20 mouse cellular contexts compared by ENCODE assay signal in the genomic region with DNA sequence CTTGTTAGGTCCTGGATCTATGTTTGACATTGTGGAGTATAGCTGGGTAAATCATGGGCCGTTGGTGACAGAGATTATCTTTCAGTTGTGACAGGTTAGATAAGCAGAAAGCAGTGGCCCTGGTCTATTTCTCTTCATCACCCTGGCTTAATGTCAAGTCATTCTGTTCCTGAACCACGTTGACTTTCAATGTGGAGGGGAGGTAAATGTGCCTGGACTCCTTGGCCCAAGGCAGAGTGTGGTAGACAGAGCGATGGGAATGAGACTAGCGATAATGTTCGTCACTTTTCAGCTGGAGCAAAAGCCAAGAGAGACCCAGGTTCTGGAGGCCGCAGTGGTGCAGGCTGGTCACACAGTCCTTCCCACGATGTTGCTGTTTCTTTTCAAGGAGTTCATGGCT. TPM values are rescaled to one million over a fixed set of nuclear protein-coding genes. Genes with fewer than 3 reads are reported as not detected.
DNase-seq lines count a peak whose midpoint lies in the region; ATAC-seq and TF ChIP-seq lines count a peak whose summit lies in the region.
"Had no signal": no experiment of that assay in that cellular context is flagged by ENCODE, and none has a peak within 500 bp of the region (broad histone marks: within the 10 kb centered on the region; RNA-seq: fewer than 3 reads in every experiment).

No protein-coding gene starts in this region.

- H3K9ac ChIP-seq in heart, adult 2 months (ENCODE audit: low read depth, low read length), result no peak overlapping the region
- no peak overlapping the region for H3K9ac ChIP-seq in heart, embryonic 13.5 days
- H3K9ac ChIP-seq in heart, embryonic 15.5 days, result no peak overlapping the region
- H3K9ac ChIP-seq in heart, postnatal 0 days (replicated peaks; ENCODE audit: low read depth, low read length), result no peak overlapping the region
- H3K9ac ChIP-seq: embryonic facial prominence, embryonic 12.5 days; forebrain, embryonic 15.5 days; hindbrain, embryonic 14.5 days; intestine, embryonic 15.5 days had no signal

- peak overlapping the region; percentile 31; the same call in 1 of the 2 replicates for H3K27ac ChIP-seq in heart, adult 2 months
- peak overlapping the region; percentile 67 for H3K27ac ChIP-seq in heart, embryonic 13.5 days (replicated peaks)
- peak overlapping the region; percentile 65 for H3K27ac ChIP-seq in heart, embryonic 15.5 days
- peak overlapping the region; percentile 67 for H3K27ac ChIP-seq in heart, postnatal 0 days (ENCODE audit: low read depth)
- H3K27ac ChIP-seq: embryonic facial prominence, embryonic 12.5 days; forebrain, embryonic 15.5 days; hindbrain, embryonic 10.5 days; hindbrain, embryonic 14.5 days; intestine, embryonic 15.5 days had no signal

- WGBS in heart, adult 2 months, result 55% methylated on average over 7 of the region's 7 CpGs
- WGBS in heart, embryonic 13.5 days, result 23% methylated on average over 7 of the region's 7 CpGs
- WGBS in heart, embryonic 15.5 days, result 30% methylated on average over 7 of the region's 7 CpGs
- WGBS in heart, postnatal 0 days, result 29% methylated on average over 7 of the region's 7 CpGs

- H3K4me2 ChIP-seq in heart, embryonic 13.5 days, result no peak overlapping the region
- H3K4me2 ChIP-seq in heart, embryonic 15.5 days, result no peak overlapping the region
- no peak overlapping the region for H3K4me2 ChIP-seq in heart, postnatal 0 days (ENCODE audit: low read depth, low read length)
- H3K4me2 ChIP-seq: embryonic facial prominence, embryonic 12.5 days; forebrain, embryonic 15.5 days; hindbrain, embryonic 14.5 days; intestine, embryonic 15.5 days had no signal

- no peak for DNase-seq in heart, adult 2 months
- DNase-seq in heart, postnatal 4 days, result no peak
- no peak for DNase-seq in heart, postnatal 36 days
- DNase-seq in heart, postnatal 0 days (ENCODE audit: low spot score), result no peak
- DNase-seq: adrenal gland, postnatal 14 days; cerebellum, adult 11-12 months; cerebellum, adult 9-10 months; cerebellum, postnatal 25 days; gastrocnemius, postnatal 10 days; kidney, adult 18-20 months had no signal

- intact Hi-C loops in heart, adult 2 months (cut with DNase I), result no loop called here
- intact Hi-C loops in heart, postnatal 36 days (cut with DNase I), result loop anchor here (5.0 kb wide), 1 partner anchor 34 kb away; a partner anchor contains a TSS

- H3K9me3 ChIP-seq in heart, embryonic 13.5 days, result no peaks in the 10 kb centered on the region
- H3K9me3 ChIP-seq in heart, embryonic 15.5 days (replicated peaks), result no peaks in the 10 kb centered on the region
- H3K9me3 ChIP-seq in heart, postnatal 0 days (replicated peaks; ENCODE audit: control insufficient read depth, low read length), result no peaks in the 10 kb centered on the region
- H3K9me3 ChIP-seq: embryonic facial prominence, embryonic 12.5 days; forebrain, embryonic 15.5 days; hindbrain, embryonic 10.5 days; intestine, embryonic 15.5 days had no signal

- H3K79me2 ChIP-seq in heart, adult 2 months (replicated peaks; ENCODE audit: control insufficient read depth, insufficient read depth, low read length), result peaks cover 16% of the 10 kb centered on the region

- peaks cover 29% of the 10 kb centered on the region for H3K36me3 ChIP-seq in heart, adult 2 months (ENCODE audit: control insufficient read depth, insufficient read depth, low read length)
- H3K36me3 ChIP-seq in heart, embryonic 13.5 days, result no peaks in the 10 kb centered on the region
- no peaks in the 10 kb centered on the region for H3K36me3 ChIP-seq in heart, embryonic 15.5 days
- H3K36me3 ChIP-seq in heart, postnatal 0 days (replicated peaks; ENCODE audit: control insufficient read depth, insufficient read depth, low read length), result no peaks in the 10 kb centered on the region
- H3K36me3 ChIP-seq: embryonic facial prominence, embryonic 12.5 days; forebrain, embryonic 15.5 days; hindbrain, embryonic 10.5 days; intestine, embryonic 15.5 days had no signal

- no peak for TF ChIP-seq POLR2A in heart, adult 2 months (IDR thresholded peaks at IDR 0.05; ENCODE audit: insufficient read depth, low read depth, low read length)

- no peaks in the 10 kb centered on the region for H3K27me3 ChIP-seq in heart, adult 2 months (ENCODE audit: control insufficient read depth, insufficient read depth, low read length)
- H3K27me3 ChIP-seq in heart, embryonic 13.5 days (replicated peaks), result no peaks in the 10 kb centered on the region
- H3K27me3 ChIP-seq in heart, embryonic 15.5 days, result no peaks in the 10 kb centered on the region
- H3K27me3 ChIP-seq in heart, postnatal 0 days (ENCODE audit: control insufficient read depth, insufficient read depth, low read length), result no peaks in the 10 kb centered on the region
- H3K27me3 ChIP-seq: CH12.LX; embryonic facial prominence, embryonic 12.5 days; forebrain, embryonic 15.5 days; intestine, embryonic 15.5 days; Patski had no signal

- TF ChIP-seq CTCF in heart, adult 2 months (IDR thresholded peaks at IDR 0.05), result no peak
- no peak for TF ChIP-seq CTCF in heart, postnatal 0 days (IDR thresholded peaks at IDR 0.05; ENCODE audit: low read depth)

- no peak overlapping the region for H3K4me3 ChIP-seq in heart, adult 2 months
- H3K4me3 ChIP-seq in heart, embryonic 13.5 days, result no peak overlapping the region
- H3K4me3 ChIP-seq in heart, embryonic 15.5 days, result no peak overlapping the region
- no peak overlapping the region for H3K4me3 ChIP-seq in heart, postnatal 0 days (ENCODE audit: low read depth, low read length)
- H3K4me3 ChIP-seq: embryonic facial prominence, embryonic 12.5 days; forebrain, embryonic 15.5 days; hindbrain, embryonic 10.5 days; intestine, embryonic 15.5 days had no signal

- H3K4me1 ChIP-seq in heart, adult 2 months (ENCODE audit: control insufficient read depth, insufficient read depth, low read length), result peaks cover 27% of the 10 kb centered on the region
- peaks cover 99% of the 10 kb centered on the region for H3K4me1 ChIP-seq in heart, embryonic 13.5 days
- peaks cover 76% of the 10 kb centered on the region for H3K4me1 ChIP-seq in heart, embryonic 15.5 days (replicated peaks)
- peaks cover 86% of the 10 kb centered on the region for H3K4me1 ChIP-seq in heart, postnatal 0 days (ENCODE audit: control insufficient read depth, insufficient read depth)
- H3K4me1 ChIP-seq: intestine, embryonic 15.5 days had no signal

- no peak for ATAC-seq in heart, embryonic 13.5 days (ENCODE audit: extremely low read depth, insufficient number of reproducible peaks, low FRiP score, low TSS enrichment)
- ATAC-seq in heart, embryonic 15.5 days (replicated peaks; ENCODE audit: insufficient number of reproducible peaks, insufficient read depth, low FRiP score, low read depth), result no peak
- peak; percentile 19; the same call in 1 of the 2 replicates for ATAC-seq in heart, postnatal 0 days (ENCODE audit: insufficient read depth, low read depth)
- ATAC-seq: activated CD4-positive, CD25-positive, alpha-beta regulatory T cell, adult 4 months; forebrain, embryonic 15.5 days; intestine, embryonic 15.5 days; Patski had no signal

- TF ChIP-seq EP300 in heart, adult 2 months (IDR thresholded peaks at IDR 0.05; ENCODE audit: insufficient read depth, low read depth, low read length), result no peak
- TF ChIP-seq EP300 in heart, postnatal 0 days (IDR thresholded peaks at IDR 0.05; ENCODE audit: low read depth), result no peak

RNA-seq across cellular contexts. Expression of a gene that starts 35.3 kb away (rescaled TPM):
- total RNA-seq in heart, adult 2 months (2021), result 10 to 100 TPM; 18.9 to 23.3 TPM
- polyA plus RNA-seq in heart, adult 2 months (2012; rRNA removed), result 16.7 and 21.3 TPM in 2 replicates
- total RNA-seq in heart, postnatal 4 days (2021), result 10 to 100 TPM; 20.8 TPM
- 21.4 and 23.2 TPM in 2 replicates for polyA plus RNA-seq in heart, embryonic 13.5 days (2015; fragmentation: Nextera tagmentation; extraction: Ambion mirVana)
- total RNA-seq in heart, postnatal 36 days (2021), result 10 to 100 TPM; 16.2 to 21.0 TPM
- polyA plus RNA-seq in heart, embryonic 15.5 days (2015; fragmentation: Nextera tagmentation; extraction: Ambion mirVana), result 21.4 and 21.5 TPM in 2 replicates
- total RNA-seq in heart, postnatal 0 days (2014; rRNA removed; ENCODE audit: low replicate concordance), result 14.7 and 19.9 TPM in 2 replicates
- polyA plus RNA-seq in heart, postnatal 0 days (2015; fragmentation: Nextera tagmentation; extraction: Ambion mirVana), result 20.2 and 21.4 TPM in 2 replicates
